Mouse (Mus musculus) olfactory bulb, adult 2 months (tissue): ENCODE data around the gene Rfx4.

Source experiments
- CTCF ChIP-seq: fragments of 200-500 bp; IDR thresholded peaks from 2 replicates; pipeline ENCODE4 v1.5.1; 2012; ENCODE audit warnings: low read depth, mild to moderate bottlenecking, low read length, moderate library complexity; ENCODE audit not compliant: insufficient read depth
- POLR2A ChIP-seq: fragments of 200-500 bp; IDR thresholded peaks from 2 replicates; pipeline ENCODE4 v1.6.1; 2012; ENCODE audit warnings: mild to moderate bottlenecking, low read depth, low read length, moderate library complexity; ENCODE audit not compliant: insufficient read depth

- TF ChIP-seq CTCF (no peak), POLR2A (no peak)
Measured at GRCm38 (mm10) chr10:84733511-84733910, 22.4 kb upstream of the Rfx4 start.
